Mouse (Mus musculus) megakaryocyte, embryonic 14.5 days (primary cell): ENCODE results near the gene Bpifa1.

Experiments
- FLI1 ChIP-seq: IDR thresholded peaks from 2 replicates; pipeline ENCODE4 v1.6.1; 2012; ENCODE audit warnings: low read length, inconsistent platforms, mixed read lengths
- GATA1 ChIP-seq: IDR thresholded peaks from 3 replicates; pipeline ENCODE4 v1.6.1; 2012; ENCODE audit warnings: mixed read lengths, low read length, inconsistent platforms, borderline replicate concordance

DNA sequence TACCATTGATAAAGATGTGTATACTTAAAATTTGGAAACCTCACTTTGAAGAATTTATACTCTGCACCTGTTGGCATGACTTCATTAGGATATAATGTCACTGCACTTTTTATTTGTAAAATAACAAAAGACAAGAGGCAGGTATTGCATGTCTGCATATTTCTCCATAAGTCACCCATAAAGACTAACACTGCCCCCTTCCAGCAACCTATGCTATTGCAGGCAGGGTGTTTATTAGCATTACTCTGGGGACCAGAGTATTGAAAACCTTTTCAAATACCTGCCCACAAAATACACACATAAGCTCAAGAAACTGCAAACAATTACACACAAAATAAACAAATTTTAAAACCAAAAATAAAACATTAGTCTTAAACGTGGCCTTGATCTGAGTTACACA is 44.9 kb upstream of the Bpifa1 start:
- no peak for TF ChIP-seq GATA1
- no peak for TF ChIP-seq FLI1
